Mouse (Mus musculus): ENCODE measurements around the gene Sacs.

Gene Sacs

DNA sequence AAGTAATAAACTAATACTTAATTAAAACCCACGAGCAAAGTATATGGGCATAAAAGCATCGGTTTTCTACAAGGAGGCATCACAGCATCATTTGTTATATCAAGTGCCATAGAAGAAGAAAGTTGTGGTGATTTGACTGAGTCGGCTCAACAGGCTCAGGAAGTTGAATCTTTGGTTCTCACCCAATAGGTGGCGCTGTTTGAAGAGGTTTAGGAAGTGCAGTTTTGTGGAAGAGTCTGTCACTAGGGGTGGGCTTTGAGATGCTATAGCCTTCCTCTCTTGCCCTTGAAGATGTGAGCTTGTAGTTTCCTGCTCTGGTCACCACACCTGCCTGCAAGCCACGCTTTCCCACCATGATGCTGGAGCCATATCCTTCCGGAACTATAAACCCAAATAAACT, 104.4 kb downstream of the Sacs start:
- DNase-seq = peak; percentile 41 to 43

DNA sequence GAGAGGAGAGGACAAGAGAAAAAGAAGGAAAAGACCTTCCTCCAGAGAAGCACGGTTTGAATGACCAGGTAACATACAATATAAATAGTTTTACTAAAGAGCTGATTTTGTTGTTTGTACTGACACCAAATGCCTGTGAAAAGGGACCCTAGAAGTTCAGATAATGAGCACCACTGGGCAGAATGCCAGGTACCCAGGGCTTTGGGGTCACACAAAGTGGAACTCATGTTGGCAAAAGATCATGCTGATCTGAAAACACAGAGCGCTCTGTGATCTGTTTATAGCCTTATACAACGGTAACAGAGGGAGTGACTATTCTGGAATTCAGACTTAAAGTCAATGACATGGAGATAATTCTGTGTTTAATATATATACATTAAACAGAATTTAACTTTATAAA, 108.2 kb downstream of the Sacs start:
- no peak for DNase-seq

DNA sequence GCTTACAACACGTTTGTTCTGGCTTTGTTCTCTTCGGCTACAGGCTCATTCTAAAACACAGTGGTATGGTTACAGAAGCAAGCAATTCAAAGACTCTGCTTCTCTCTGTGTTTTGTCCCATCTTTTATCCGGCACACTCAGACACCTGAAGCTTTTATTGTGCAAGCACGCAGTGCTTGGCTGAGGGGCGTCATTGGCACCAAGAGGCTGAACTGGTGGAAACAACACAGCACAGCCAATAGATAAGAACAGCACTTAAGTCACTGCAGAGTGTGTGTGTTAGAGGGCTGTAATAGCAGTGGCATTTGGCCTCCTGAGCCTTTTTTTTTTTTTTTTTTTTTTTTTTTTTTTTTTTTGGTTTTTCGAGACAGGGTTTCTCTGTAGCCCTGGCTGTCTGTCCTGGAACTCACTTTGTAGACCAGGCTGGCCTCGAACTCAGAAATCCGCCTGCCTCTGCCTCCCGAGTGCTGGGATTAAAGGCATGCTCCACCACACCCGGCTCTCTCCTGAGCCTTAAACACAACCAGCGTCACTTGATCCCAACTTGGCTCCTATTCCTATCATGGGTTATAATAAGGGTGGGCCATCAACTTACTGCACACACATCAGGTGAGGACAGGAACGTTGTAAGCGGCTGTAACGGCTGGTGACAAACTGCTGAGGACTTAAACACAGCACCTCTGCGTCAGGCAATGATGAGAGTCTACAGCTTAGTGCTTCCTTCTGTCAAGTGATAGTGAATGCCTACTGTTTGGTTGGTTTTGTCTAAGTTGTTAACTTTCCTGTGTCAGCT, 114.5 kb downstream of the Sacs start:
- DNase-seq = no peak

DNA sequence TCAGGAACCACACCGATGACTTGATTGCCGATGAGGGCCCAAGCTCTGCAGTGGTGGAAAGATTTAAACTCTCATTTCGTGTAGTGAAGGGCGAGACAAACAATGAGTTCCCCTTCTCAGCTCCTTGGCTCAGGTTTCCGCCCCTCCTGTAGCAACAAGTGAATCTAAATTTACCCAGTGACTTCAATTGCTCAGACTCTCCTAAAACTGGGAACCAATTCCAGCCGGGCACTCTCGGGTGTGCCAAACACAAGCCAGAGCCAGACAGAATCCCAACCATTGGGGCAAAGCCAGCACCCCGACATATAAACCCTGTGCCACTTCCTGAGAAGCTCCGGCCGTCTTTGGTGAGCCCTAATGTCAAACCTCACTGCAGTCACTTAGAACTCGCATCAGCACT, 120.1 kb downstream of the Sacs start, which contains the start of gene Sgcg:
TSS of gene Sgcg (minus strand) at position 139 of the 400 bp plus-strand sequence.
- DNase-seq = no peak

DNA sequence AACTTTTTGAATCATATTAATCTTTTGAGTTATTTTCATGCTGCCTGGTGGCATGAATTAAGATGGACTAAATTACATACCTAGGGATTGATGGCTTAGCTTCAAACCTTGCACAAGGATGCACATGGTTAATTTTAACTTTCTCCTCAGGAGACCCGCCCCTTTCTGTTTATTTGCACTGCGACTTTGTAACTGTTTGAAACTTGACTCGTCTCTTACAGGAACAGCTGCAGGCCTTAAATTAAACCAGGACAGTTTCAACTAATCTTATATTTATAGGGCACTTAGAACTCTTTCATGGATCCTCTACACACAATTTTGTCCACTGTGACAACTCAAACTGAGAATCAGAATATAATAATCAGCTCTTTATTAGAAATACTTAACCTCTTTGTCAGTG, 120.8 kb downstream of the Sacs start:
- no peak for DNase-seq

DNA sequence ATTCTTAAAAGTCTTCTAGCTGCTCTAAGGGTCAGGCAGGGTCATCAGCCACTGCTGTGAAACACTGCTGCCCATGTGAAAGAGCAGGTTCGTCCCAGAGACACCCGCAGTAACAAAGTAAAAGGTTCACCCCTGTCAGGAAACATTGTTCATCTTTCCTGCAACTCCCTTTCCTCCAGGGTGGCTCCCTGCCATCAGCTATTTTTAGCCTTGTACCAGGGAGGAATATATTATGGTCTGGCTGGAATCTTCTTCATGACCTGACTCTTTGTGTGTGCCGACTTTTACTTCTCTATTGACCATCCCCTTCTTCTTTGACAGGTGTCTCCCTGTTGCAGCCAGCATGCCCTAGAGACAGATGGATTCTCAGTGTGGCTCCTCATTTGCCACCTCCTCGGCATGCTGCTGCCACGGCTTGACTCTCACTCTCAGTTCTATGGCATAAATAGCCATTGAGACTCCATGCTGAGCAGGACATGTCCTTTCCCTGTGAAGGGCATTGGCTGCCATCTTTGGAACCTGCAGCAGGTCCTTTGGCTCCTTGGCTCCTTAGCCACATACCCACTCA, 129.7 kb downstream of the Sacs start:
- DNase-seq = no peak

DNA sequence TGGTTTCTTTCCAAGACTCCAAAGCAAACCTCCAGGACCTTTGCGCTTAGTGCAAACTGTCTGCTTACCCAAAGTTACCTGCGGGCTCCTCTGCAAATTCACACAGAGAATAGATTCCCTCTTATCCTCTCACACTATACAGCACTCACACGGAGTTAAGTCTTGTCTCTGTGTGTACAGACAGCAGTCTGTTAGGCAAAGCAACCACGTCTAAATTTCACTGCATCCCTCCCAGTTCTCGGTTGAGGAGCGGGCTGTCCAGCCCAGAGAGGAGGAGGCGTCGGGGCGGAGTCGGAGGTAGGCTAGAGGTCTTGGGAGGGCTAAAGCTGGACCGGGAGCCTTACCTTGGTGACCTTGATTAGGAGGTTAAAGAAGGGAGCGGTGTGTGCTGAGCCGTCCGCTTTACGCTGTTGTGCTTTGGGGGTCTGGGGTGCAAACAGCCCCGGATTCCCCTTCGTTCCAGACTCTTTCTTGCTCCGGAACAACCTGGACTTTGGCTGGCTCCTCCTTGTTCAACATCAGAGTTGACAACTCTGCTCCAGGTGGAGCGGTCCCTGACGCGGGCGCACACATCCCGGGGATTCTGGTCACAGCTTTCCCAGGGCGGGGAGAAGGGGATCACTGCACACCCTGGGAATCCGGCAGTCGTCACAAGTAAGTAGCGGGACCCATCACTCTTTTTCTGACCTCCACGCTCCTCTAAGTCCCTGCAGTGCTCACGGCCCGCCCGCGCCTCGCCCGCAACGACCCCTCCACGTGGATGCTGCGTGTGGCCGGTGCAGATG, 136.3 kb downstream of the Sacs start:
- no peak for DNase-seq

DNA sequence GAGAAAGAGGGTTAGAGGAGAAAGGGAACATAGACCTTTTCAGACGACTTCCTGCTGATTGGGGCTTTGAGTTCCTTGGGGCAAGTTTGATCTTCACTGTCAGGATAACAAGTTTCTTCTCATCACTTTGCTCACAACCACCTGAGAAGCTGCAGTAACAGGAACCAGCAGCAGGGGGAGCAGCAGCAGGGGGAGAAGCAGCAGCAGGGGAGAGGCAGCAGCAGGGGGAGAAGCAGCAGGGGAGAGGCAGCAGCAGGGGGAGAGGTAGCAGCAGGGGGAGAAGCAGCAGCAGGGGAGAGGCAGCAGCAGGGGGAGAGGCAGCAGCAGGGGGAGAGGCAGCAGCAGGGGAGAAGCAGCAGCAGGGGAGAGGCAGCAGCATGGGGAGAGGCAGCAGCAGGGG, 139.0 kb downstream of the Sacs start:
- DNase-seq = peak; percentile 74 to 75

DNA sequence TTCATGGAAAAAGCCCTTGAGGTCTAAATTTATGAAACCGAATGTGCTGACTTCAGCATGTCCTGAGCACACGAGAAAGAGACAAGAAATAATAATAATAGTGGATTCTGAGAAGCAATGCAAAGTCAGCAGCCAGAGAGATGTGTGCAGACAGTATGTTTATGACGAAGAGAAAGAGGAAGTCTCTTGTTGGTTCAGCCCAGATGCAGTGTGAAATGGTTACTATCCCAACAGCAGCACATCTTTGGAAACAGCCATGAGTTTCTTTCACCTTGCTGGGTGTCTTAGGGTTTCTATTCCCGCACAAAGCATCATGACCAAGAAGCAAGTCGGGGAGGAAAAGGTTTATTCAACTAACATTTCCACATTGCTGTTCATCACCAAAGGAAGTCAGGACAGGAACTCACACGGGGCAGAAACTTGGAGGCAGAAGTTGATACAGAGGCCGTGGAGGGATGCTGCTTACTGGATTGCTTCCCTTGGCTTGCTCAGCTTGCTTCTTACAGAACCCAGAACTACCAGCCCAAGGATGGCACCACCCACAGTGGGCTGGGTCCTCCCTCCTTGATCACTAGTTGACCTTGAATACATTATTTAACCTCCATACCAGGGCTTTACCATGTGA, 140.5 kb downstream of the Sacs start:
- peak; percentile 35 to 45 for DNase-seq

DNA sequence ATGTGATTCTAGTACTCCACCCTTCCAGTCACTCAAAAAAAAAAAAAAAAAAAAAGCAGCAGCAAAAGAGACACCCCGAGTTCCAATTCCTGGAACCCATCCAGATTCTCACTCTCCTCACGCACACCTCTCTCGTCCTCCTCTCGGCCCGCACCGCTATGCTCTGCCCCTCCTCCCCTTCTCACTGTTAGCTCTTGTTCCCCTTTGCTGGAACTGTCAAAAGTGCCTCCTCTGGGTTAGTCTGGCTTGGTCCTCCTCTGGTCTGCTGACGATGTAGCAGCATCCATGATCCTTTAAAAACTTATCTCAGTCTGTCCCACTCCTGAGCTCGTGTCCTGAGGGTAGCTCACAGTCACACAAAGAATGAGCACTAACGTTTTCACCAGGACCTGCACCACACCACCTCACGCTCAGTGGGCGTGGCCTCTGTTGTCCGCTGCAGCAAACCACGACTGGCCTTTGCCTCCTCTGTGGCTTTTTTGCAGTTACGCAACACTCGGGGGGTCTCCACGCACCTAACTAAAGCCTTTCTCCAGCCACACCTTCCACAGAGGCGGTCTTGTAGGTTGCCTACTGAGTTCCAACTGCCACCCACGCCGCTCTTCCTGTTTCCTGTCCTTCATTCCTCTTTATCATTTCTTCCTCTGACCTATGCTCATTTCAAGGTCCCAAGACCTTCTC, 150.5 kb downstream of the Sacs start:
- no peak for DNase-seq
